Mouse (Mus musculus) E14TG2a.4 (cell line): ENCODE data around the gene Sult6b1.

ENCODE experiments used
- H3K27me3 ChIP-seq: 2 replicates; pipeline ENCODE4 v1.6.1; 2014; ENCODE audit warnings: low read length, control low read depth; ENCODE audit not compliant: insufficient read depth
- H3K36me3 ChIP-seq: 2 replicates; pipeline ENCODE4 v1.6.1; 2014; ENCODE audit warnings: low read length, control low read depth; ENCODE audit not compliant: insufficient read depth
- H3K4me1 ChIP-seq: replicated peaks from 2 replicates; pipeline ENCODE4 v1.6.1; 2014; ENCODE audit warnings: low read depth, low read length, control low read depth
- H3K4me3 ChIP-seq: replicated peaks from 2 replicates; pipeline ENCODE4 v1.5.1; 2014; ENCODE audit warnings: mild to moderate bottlenecking, low read length
- H3K9me3 ChIP-seq: 2 replicates; pipeline ENCODE4 v1.6.1; 2014; ENCODE audit warnings: low read length, control low read depth
- CTCF ChIP-seq: conservative IDR thresholded peaks from 2 replicates; pipeline ENCODE4 v1.5.1; 2014; ENCODE audit warnings: low read length
- NANOG ChIP-seq: IDR thresholded peaks from 2 replicates; pipeline ENCODE4 v1.6.1; 2014; ENCODE audit warnings: borderline replicate concordance, low read length, mixed read lengths
- POU5F1 ChIP-seq: IDR thresholded peaks from 2 replicates; pipeline ENCODE4 v1.6.1; 2014; ENCODE audit warnings: low read length, borderline replicate concordance

Gene Sult6b1

DNA sequence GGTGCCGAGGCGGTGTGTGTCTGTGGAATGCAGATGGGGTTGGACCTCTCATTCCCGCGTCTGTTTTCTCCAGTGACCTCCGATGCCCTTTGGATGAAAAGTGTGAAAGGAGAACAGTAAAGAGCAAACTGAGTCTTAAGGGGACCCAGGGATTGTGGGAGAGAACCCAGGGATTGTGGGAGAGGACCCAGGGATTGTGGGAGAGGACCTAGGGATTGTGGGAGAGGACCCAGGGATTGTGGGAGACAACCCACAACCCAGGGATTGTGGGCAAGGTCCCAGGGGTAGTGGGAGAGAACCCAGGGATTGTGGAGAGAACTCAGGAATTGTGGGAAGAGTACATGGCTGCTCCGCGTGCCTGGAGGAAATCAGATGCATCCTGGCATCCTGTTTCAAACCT, 11.8 kb downstream of the Sult6b1 start:
- Histone ChIP-seq H3K27me3 (no peaks in the 10 kb centered on the region), H3K4me3 (peak overlapping the region; percentile 69), H3K4me1 (peaks cover 17% of the 10 kb centered on the region), H3K9me3 (no peaks in the 10 kb centered on the region), H3K36me3 (peaks cover 28% of the 10 kb centered on the region)
- TF ChIP-seq CTCF (no peak), NANOG (no peak), POU5F1 (no peak)

- TF ChIP-seq CTCF, result no peak
- no peak for TF ChIP-seq NANOG
- TF ChIP-seq POU5F1, result no peak
- H3K4me3 ChIP-seq, result no peak overlapping the region
- H3K9me3 ChIP-seq, result no peaks in the 10 kb centered on the region
- H3K27me3 ChIP-seq, result no peaks in the 10 kb centered on the region
- H3K4me1 ChIP-seq, result peaks cover 18% of the 10 kb centered on the region
- peaks cover 30% of the 10 kb centered on the region for H3K36me3 ChIP-seq
Measured at GRCm38 (mm10) chr17:78891020-78891419, 15.8 kb downstream of the Sult6b1 start.

GRCm38 (mm10) chr17:78889184-78889583, 17.6 kb downstream of the Sult6b1 start:
- H3K9me3 ChIP-seq, result 0 out of 2 replicates have a peak, but pooled peaks cover 3% of the 10 kb centered on the region
- no peak overlapping the region for H3K4me3 ChIP-seq
- no peak for TF ChIP-seq POU5F1
- no peak for TF ChIP-seq NANOG
- no peak for TF ChIP-seq CTCF
- peaks cover 10% of the 10 kb centered on the region for H3K4me1 ChIP-seq
- no peaks in the 10 kb centered on the region for H3K27me3 ChIP-seq
- peaks cover 30% of the 10 kb centered on the region for H3K36me3 ChIP-seq

DNA sequence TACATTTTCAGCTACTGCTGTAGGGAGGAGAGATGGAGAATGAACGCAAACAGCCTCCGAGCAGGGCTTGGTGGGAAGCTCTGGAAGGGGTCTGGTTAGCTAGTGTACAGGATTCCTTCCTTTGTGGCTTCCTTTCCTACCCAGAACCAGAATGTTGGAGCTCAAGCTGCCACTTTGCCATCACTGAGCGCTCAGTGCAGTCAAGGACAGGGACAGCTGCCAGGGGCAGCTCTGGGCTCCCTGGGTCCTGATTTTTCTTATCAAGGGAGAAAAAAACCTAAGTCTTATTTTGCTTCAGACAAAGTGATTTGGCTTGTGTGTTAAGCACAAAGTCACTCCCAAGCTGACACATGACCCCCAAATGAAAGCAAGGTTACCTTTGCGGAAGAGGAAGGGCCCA, 18.2 kb downstream of the Sult6b1 start:
- Histone ChIP-seq H3K36me3 (peaks cover 30% of the 10 kb centered on the region), H3K9me3 (0 out of 2 replicates have a peak, but pooled peaks cover 3% of the 10 kb centered on the region), H3K4me3 (no peak overlapping the region), H3K4me1 (peaks cover 10% of the 10 kb centered on the region), H3K27me3 (no peaks in the 10 kb centered on the region)
- TF ChIP-seq NANOG (no peak), POU5F1 (no peak), CTCF (no peak)

DNA sequence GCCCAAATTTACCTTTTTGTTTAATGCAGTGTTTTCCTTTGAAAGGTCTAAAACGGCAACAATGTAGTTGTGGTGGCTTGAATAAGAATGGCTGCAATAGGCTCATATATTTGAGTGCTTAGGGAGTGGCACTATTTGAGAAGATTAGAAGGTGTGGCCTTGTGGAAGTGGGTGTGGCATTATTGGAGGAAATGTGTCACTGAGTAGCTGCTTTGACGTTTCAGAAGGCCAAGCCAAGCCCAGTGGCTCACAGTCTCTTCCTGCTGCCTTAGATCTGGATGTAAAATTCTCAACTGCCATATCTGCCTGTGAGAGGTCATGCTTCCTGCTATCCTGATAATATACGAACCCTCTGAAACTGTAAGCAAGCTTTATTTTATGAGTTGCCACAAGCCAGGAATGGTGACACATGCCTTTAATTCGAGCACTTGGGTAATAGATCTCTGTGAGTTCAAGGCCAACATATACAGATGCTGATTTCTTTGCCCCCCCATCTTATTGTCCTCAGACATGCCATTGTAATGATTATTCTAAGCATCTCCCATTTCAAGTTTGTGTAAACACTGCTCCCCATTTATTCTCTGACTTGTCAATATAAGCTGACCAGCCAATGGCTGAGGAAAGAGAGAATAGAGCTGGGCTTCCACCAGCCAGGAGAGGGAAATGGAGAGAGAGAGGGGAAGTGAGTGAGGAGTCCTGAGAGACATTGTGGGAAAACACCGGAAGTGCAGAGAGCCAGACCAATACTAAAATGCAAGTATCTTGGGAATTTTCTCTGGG, 21.3 kb downstream of the Sult6b1 start:
- no peaks in the 10 kb centered on the region for H3K27me3 ChIP-seq
- H3K4me3 ChIP-seq, result no peak overlapping the region
- TF ChIP-seq CTCF, result no peak
- TF ChIP-seq POU5F1, result no peak
- TF ChIP-seq NANOG, result no peak
- H3K9me3 ChIP-seq, result 0 out of 2 replicates have a peak, but pooled peaks cover 3% of the 10 kb centered on the region
- peaks cover 30% of the 10 kb centered on the region for H3K4me1 ChIP-seq
- peaks cover 6% of the 10 kb centered on the region; the same call in 1 of the 2 replicates for H3K36me3 ChIP-seq

DNA sequence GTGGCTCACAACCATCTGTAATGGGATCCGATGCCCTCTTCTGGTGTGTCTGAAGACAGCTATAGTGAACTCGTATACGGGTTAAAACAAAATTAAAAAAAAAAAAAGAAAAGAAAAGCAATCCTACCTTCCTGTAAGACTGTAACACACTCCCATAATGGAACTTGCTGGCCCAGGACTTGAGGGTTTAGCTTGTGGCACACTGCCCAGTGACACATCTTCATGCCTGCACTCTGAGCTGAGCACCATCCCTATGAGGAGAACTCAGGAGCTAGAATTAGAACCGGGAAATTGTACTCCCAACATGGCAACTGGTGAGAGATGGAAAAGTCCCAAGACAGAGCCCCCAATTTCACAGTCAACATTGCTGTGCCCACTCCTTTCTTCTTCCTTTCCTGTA, 23.5 kb downstream of the Sult6b1 start:
- no peak for TF ChIP-seq POU5F1
- no peak for TF ChIP-seq NANOG
- TF ChIP-seq CTCF, result no peak
- peaks cover 5% of the 10 kb centered on the region; the same call in 1 of the 2 replicates for H3K36me3 ChIP-seq
- peaks cover 30% of the 10 kb centered on the region for H3K4me1 ChIP-seq
- H3K9me3 ChIP-seq, result 0 out of 2 replicates have a peak, but pooled peaks cover 3% of the 10 kb centered on the region
- peak overlapping the region; percentile 88; the same call in 1 of the 2 replicates for H3K4me3 ChIP-seq
- H3K27me3 ChIP-seq, result no peaks in the 10 kb centered on the region

DNA sequence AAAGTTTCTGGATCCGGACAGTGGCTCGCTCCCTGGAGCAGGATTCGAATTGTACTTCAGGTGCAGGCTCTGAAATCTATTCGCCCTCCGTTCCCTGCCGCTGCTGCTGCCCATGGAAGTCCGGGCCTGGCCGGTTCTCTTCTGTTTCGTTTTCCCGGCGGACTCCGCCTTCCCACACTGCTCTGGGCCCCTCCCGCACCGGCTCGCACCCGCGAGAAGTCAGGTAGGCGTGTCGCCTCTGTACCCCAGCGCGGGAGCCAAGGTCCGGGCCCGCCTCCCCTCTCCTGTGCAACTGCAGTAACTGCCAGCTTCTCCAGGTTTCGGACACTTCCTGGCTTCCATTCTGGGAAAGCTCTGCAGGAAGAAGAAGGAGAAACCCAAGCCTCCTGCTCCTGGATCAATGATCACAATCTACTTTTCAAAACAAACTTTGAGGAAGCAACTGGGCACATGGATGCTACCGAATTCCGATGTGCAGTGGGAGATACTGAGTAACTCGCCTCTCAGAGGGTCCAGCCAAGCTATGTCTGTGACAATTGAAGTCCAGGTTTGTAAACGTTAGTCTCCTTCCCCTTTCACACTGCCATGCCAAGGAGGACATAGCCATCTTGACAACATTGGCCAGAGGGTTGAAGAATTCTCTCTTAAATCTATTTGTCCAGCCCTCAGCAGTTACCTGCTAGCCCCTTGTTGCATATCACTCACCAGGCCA, 24.2 kb downstream of the Sult6b1 start, which contains the start of gene Eif2ak2:
Gene Eif2ak2, minus strand, starts transcription at position 173 of the 712 bp plus-strand sequence.
- Histone ChIP-seq H3K4me3 (peak within 1 kb of the TSS; percentile 88), H3K4me1 (peaks cover 30% of the 10 kb centered on the region), H3K27me3 (no peaks in the 10 kb centered on the region), H3K9me3 (0 out of 2 replicates have a peak, but pooled peaks cover 3% of the 10 kb centered on the region), H3K36me3 (peaks cover 11% of the 10 kb centered on the region)
- no peak for TF ChIP-seq NANOG
- TF ChIP-seq POU5F1, result no peak
- no peak for TF ChIP-seq CTCF

GRCm38 (mm10) chr17:78881878-78882304, 24.9 kb downstream of the Sult6b1 start:
- TF ChIP-seq CTCF (no peak), POU5F1 (no peak), NANOG (no peak)
- H3K4me3 ChIP-seq, result peak overlapping the region; percentile 88
- H3K4me1 ChIP-seq, result peaks cover 30% of the 10 kb centered on the region
- 0 out of 2 replicates have a peak, but pooled peaks cover 3% of the 10 kb centered on the region for H3K9me3 ChIP-seq
- H3K36me3 ChIP-seq, result peaks cover 11% of the 10 kb centered on the region
- no peaks in the 10 kb centered on the region for H3K27me3 ChIP-seq
